13 mouse cellular contexts compared by ENCODE assay signal in genomic region chr4:102584601-102585265, GRCm38 (mm10).
A peak's percentile ranks its signal among the peaks of the same experiment; 100 is the strongest.
DNase-seq lines count a peak whose midpoint lies in the region; ATAC-seq lines count a peak whose summit lies in the region.
"Had no signal": no experiment of that assay in that cellular context is flagged by ENCODE, and none has a peak within 500 bp of the region (broad histone marks: within the 10 kb centered on the region; RNA-seq: fewer than 3 reads in every experiment).

No protein-coding gene starts in this region.

- peaks cover 22% of the 10 kb centered on the region for H3K4me1 ChIP-seq in heart, embryonic 10.5 days
- H3K4me1 ChIP-seq in limb, embryonic 15.5 days, result peaks cover 21% of the 10 kb centered on the region

- no peaks in the 10 kb centered on the region for H3K9me3 ChIP-seq in heart, embryonic 10.5 days
- no peaks in the 10 kb centered on the region for H3K9me3 ChIP-seq in limb, embryonic 15.5 days
- H3K9me3 ChIP-seq: forebrain, embryonic 10.5 days had no signal

- no peak overlapping the region for H3K27ac ChIP-seq in heart, embryonic 10.5 days
- H3K27ac ChIP-seq in limb, embryonic 15.5 days, result peak overlapping the region; percentile 50; the same call in 1 of the 2 replicates
- H3K27ac ChIP-seq: forebrain, embryonic 10.5 days; hindbrain, embryonic 14.5 days had no signal

- H3K4me2 ChIP-seq in limb, embryonic 15.5 days, result no peak overlapping the region
- H3K4me2 ChIP-seq: hindbrain, embryonic 14.5 days had no signal

- no peak overlapping the region for H3K9ac ChIP-seq in limb, embryonic 15.5 days
- H3K9ac ChIP-seq: hindbrain, embryonic 14.5 days had no signal

- no peak overlapping the region for H3K4me3 ChIP-seq in heart, embryonic 10.5 days
- no peak overlapping the region for H3K4me3 ChIP-seq in limb, embryonic 15.5 days
- H3K4me3 ChIP-seq: forebrain, embryonic 10.5 days; myocyte had no signal

- no peaks in the 10 kb centered on the region for H3K36me3 ChIP-seq in heart, embryonic 10.5 days
- H3K36me3 ChIP-seq in limb, embryonic 15.5 days, result no peaks in the 10 kb centered on the region
- H3K36me3 ChIP-seq: forebrain, embryonic 10.5 days had no signal

- WGBS in heart, embryonic 10.5 days, result 58% methylated on average over 6 of the region's 6 CpGs
- 48% methylated on average over 6 of the region's 6 CpGs for WGBS in limb, embryonic 15.5 days

- peak; percentile 22 for ATAC-seq in CD4-positive, CD25-positive, alpha-beta regulatory T cell, adult 4 months
- peak; percentile 40 for ATAC-seq in granulocyte monocyte progenitor cell, adult 5-6 weeks (replicated peaks; ENCODE audit: poor library complexity, severe bottlenecking)
- ATAC-seq in limb, embryonic 15.5 days (ENCODE audit: insufficient number of reproducible peaks, low FRiP score, low TSS enrichment, low read depth), result no peak

- no peaks in the 10 kb centered on the region for H3K27me3 ChIP-seq in heart, embryonic 10.5 days (ENCODE audit: insufficient read depth, poor library complexity, severe bottlenecking)
- H3K27me3 ChIP-seq in limb, embryonic 15.5 days, result no peaks in the 10 kb centered on the region

- peak; percentile 5 for DNase-seq in heart, postnatal 4 days
- no peak for DNase-seq in heart, embryonic 10.5 days (ENCODE audit: low spot score)
- no peak for DNase-seq in thymus, postnatal 25 days
- no peak for DNase-seq in thymus, postnatal 14 days
- no peak for DNase-seq in urinary bladder, postnatal 4 days (ENCODE audit: low spot score in 2 of 2)
- DNase-seq: adrenal gland, postnatal 36 days; left cerebral cortex, postnatal 4 days had no signal
